Mouse (Mus musculus): ENCODE results near the gene Phf11b.
"Not testable (repeated sequence)": the region's sequence is repeated elsewhere in the genome, so short reads cannot be mapped to it uniquely, and the experiment has no call there.

DNA sequence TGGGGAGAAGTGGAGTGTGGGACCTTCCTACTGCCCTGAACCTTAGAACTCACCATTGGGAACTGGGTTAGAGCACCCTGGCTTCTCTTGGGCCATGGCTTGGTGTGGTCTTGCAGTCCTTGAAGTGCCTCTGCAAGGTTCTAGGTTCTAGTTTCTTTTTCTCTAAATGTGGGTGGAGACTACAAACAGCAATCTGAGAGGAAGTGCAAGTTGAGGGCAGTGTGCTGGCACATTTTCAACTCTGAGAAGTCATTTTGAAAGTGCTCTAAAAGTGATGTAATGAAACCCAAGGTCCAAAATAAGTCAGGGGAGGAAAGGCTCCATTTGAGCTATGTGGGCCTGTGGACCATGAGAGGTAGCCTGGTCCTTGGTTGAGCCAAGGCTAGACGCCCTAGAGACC is 43.8 kb downstream of the Phf11b start, which contains the start of gene Phf11a:
- TF ChIP-seq CTCF (IDR thresholded peaks at IDR 0.05; ENCODE audit: borderline replicate concordance, insufficient read depth, low read length); POLR2A (IDR thresholded peaks at IDR 0.05; ENCODE audit: low read depth, low read length): not testable (repeated sequence)

Data from embryonic fibroblast, embryonic 13.5 days (primary cell).